Mouse (Mus musculus): ENCODE results near the gene Coa4. TPM values are rescaled to one million over a fixed set of nuclear protein-coding genes. Genes with fewer than 3 reads are reported as not detected.

The Coa4 gene
- polyA plus RNA-seq, 1 experiment: 14.6 TPM

GRCm38 (mm10) chr7:100511602-100512001 lies 25.3 kb upstream of the Coa4 start:
- Histone ChIP-seq H3K27me3 (ENCODE audit: control insufficient read depth, insufficient read depth, low read length, poor library complexity, severe bottlenecking) (no peaks in the 10 kb centered on the region), H3K9ac (ENCODE audit: low read depth, poor library complexity, severe bottlenecking) (no peak overlapping the region), H3K36me3 (ENCODE audit: control insufficient read depth, insufficient read depth, low read length, poor library complexity, severe bottlenecking) (no peaks in the 10 kb centered on the region), H3K4me1 (ENCODE audit: control insufficient read depth, insufficient read depth, low read length) (peaks cover 1% of the 10 kb centered on the region), H3K27ac (ENCODE audit: insufficient read depth, low read length) (no peak overlapping the region), H3K4me3 (ENCODE audit: low read depth, low read length) (0 out of 2 replicates have a peak overlapping the region, but pooled peaks have one; percentile 10), H3K9me3 (replicated peaks; ENCODE audit: control insufficient read depth, insufficient read depth, low read length, poor library complexity, severe bottlenecking) (no peaks in the 10 kb centered on the region)
- TF ChIP-seq EP300 (IDR thresholded peaks at IDR 0.05; ENCODE audit: insufficient read depth, low read depth, low read length) (no peak), POLR2A (IDR thresholded peaks at IDR 0.05; ENCODE audit: insufficient read depth, low read length) (no peak)

- H3K27me3 ChIP-seq (ENCODE audit: control insufficient read depth, insufficient read depth, low read length, poor library complexity, severe bottlenecking): no peaks in the 10 kb centered on the region
- H3K36me3 ChIP-seq (ENCODE audit: control insufficient read depth, insufficient read depth, low read length, poor library complexity, severe bottlenecking): no peaks in the 10 kb centered on the region
- H3K4me1 ChIP-seq (ENCODE audit: control insufficient read depth, insufficient read depth, low read length): no peaks in the 10 kb centered on the region
- H3K27ac ChIP-seq (ENCODE audit: insufficient read depth, low read length): no peak within 1 kb of the TSS
- no peak within 1 kb of the TSS for H3K4me3 ChIP-seq (ENCODE audit: low read depth, low read length)
- no peaks in the 10 kb centered on the region for H3K9me3 ChIP-seq (replicated peaks; ENCODE audit: control insufficient read depth, insufficient read depth, low read length, poor library complexity, severe bottlenecking)
- TF ChIP-seq CTCF (IDR thresholded peaks at IDR 0.05; ENCODE audit: low read depth, low read length): no peak
- TF ChIP-seq POLR2A (IDR thresholded peaks at IDR 0.05; ENCODE audit: insufficient read depth, low read length): no peak
- no peak for TF ChIP-seq EP300 (IDR thresholded peaks at IDR 0.05; ENCODE audit: insufficient read depth, low read depth, low read length)
- H3K9ac ChIP-seq (ENCODE audit: low read depth, poor library complexity, severe bottlenecking): no peak within 1 kb of the TSS
Observed at GRCm38 (mm10) chr7:100514573-100514972, 22.3 kb upstream of the Coa4 start, which contains the start of gene Dnajb13. TSS of gene Dnajb13 (minus strand) at chr7:100514960.

- Histone ChIP-seq H3K9ac (ENCODE audit: low read depth, poor library complexity, severe bottlenecking) (no peak overlapping the region), H3K4me1 (ENCODE audit: control insufficient read depth, insufficient read depth, low read length) (no peaks in the 10 kb centered on the region), H3K9me3 (replicated peaks; ENCODE audit: control insufficient read depth, insufficient read depth, low read length, poor library complexity, severe bottlenecking) (no peaks in the 10 kb centered on the region), H3K27me3 (ENCODE audit: control insufficient read depth, insufficient read depth, low read length, poor library complexity, severe bottlenecking) (no peaks in the 10 kb centered on the region), H3K36me3 (ENCODE audit: control insufficient read depth, insufficient read depth, low read length, poor library complexity, severe bottlenecking) (no peaks in the 10 kb centered on the region), H3K27ac (ENCODE audit: insufficient read depth, low read length) (no peak overlapping the region), H3K4me3 (ENCODE audit: low read depth, low read length) (no peak overlapping the region)
- TF ChIP-seq EP300 (IDR thresholded peaks at IDR 0.05; ENCODE audit: insufficient read depth, low read depth, low read length): no peak
- TF ChIP-seq CTCF (IDR thresholded peaks at IDR 0.05; ENCODE audit: low read depth, low read length): no peak
- no peak for TF ChIP-seq POLR2A (IDR thresholded peaks at IDR 0.05; ENCODE audit: insufficient read depth, low read length)
Observed at GRCm38 (mm10) chr7:100520204-100520603, 16.7 kb upstream of the Coa4 start.

DNA sequence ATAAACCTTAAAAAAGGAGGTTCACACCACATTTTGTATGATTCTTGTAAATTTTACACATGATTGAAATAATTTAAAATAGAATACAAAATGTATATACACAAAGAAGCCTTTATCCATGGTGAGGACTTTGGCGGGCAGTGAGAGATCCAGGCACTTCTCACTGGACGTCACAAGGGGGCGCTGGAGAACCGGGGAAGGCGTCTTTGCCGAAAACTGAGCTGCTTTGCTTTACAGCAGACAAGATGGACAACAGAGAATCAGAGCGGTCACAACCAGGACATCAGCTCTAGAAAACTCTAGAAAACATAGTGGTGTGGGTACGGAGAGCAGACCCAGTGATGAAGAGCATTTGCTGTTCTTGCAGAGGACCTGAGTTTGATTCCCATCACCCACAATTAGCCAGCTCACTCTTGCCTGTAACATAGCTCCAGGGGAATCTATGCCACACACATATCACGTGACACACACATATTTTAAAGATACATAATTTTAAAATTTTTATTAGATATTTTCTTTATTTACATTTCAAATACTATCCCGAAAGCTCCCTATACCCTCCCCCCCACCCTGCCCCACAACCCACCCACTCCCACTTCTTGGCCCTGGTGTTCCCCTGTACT lies 16.1 kb upstream of the Coa4 start:
- Histone ChIP-seq H3K4me3 (ENCODE audit: low read depth, low read length) (no peak overlapping the region), H3K36me3 (ENCODE audit: control insufficient read depth, insufficient read depth, low read length, poor library complexity, severe bottlenecking) (no peaks in the 10 kb centered on the region), H3K27ac (ENCODE audit: insufficient read depth, low read length) (no peak overlapping the region), H3K9ac (ENCODE audit: low read depth, poor library complexity, severe bottlenecking) (no peak overlapping the region), H3K4me1 (ENCODE audit: control insufficient read depth, insufficient read depth, low read length) (no peaks in the 10 kb centered on the region), H3K27me3 (ENCODE audit: control insufficient read depth, insufficient read depth, low read length, poor library complexity, severe bottlenecking) (no peaks in the 10 kb centered on the region), H3K9me3 (replicated peaks; ENCODE audit: control insufficient read depth, insufficient read depth, low read length, poor library complexity, severe bottlenecking) (no peaks in the 10 kb centered on the region)
- TF ChIP-seq CTCF (IDR thresholded peaks at IDR 0.05; ENCODE audit: low read depth, low read length) (peak; percentile 97), EP300 (IDR thresholded peaks at IDR 0.05; ENCODE audit: insufficient read depth, low read depth, low read length) (no peak), POLR2A (IDR thresholded peaks at IDR 0.05; ENCODE audit: insufficient read depth, low read length) (no peak)

- no peak overlapping the region for H3K4me3 ChIP-seq (ENCODE audit: low read depth, low read length)
- H3K9ac ChIP-seq (ENCODE audit: low read depth, poor library complexity, severe bottlenecking): no peak overlapping the region
- no peaks in the 10 kb centered on the region for H3K9me3 ChIP-seq (replicated peaks; ENCODE audit: control insufficient read depth, insufficient read depth, low read length, poor library complexity, severe bottlenecking)
- no peak overlapping the region for H3K27ac ChIP-seq (ENCODE audit: insufficient read depth, low read length)
- no peaks in the 10 kb centered on the region for H3K36me3 ChIP-seq (ENCODE audit: control insufficient read depth, insufficient read depth, low read length, poor library complexity, severe bottlenecking)
- H3K4me1 ChIP-seq (ENCODE audit: control insufficient read depth, insufficient read depth, low read length): no peaks in the 10 kb centered on the region
- no peaks in the 10 kb centered on the region for H3K27me3 ChIP-seq (ENCODE audit: control insufficient read depth, insufficient read depth, low read length, poor library complexity, severe bottlenecking)
- TF ChIP-seq CTCF (IDR thresholded peaks at IDR 0.05; ENCODE audit: low read depth, low read length) (peak; percentile 17), POLR2A (IDR thresholded peaks at IDR 0.05; ENCODE audit: insufficient read depth, low read length) (no peak)
Observed at GRCm38 (mm10) chr7:100522222-100522621, 14.6 kb upstream of the Coa4 start.

DNA sequence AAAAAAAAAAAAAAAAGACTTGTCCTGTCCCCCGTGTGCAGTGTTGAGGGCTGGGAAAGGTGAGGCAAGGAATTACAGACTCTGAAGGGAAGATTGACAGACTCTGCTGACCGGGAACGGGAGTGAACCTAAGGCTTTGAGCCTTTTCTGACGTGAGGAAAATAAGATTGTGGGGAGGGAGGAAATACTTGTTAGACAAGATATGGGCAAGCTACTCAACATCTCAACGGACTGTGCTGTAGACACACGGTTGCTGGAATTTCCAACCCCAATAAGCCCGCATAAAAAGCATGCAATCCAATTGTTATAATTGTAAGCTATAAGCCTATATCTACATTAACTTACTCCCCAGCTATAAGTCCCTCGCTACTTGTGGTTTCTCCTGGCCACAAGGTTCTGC lies 12.2 kb upstream of the Coa4 start:
- Histone ChIP-seq H3K9me3 (replicated peaks; ENCODE audit: control insufficient read depth, insufficient read depth, low read length, poor library complexity, severe bottlenecking) (no peaks in the 10 kb centered on the region), H3K27me3 (ENCODE audit: control insufficient read depth, insufficient read depth, low read length, poor library complexity, severe bottlenecking) (no peaks in the 10 kb centered on the region), H3K27ac (ENCODE audit: insufficient read depth, low read length) (no peak overlapping the region), H3K9ac (ENCODE audit: low read depth, poor library complexity, severe bottlenecking) (no peak overlapping the region), H3K36me3 (ENCODE audit: control insufficient read depth, insufficient read depth, low read length, poor library complexity, severe bottlenecking) (no peaks in the 10 kb centered on the region), H3K4me1 (ENCODE audit: control insufficient read depth, insufficient read depth, low read length) (no peaks in the 10 kb centered on the region), H3K4me3 (ENCODE audit: low read depth, low read length) (no peak overlapping the region)
- TF ChIP-seq EP300 (IDR thresholded peaks at IDR 0.05; ENCODE audit: insufficient read depth, low read depth, low read length) (no peak), CTCF (IDR thresholded peaks at IDR 0.05; ENCODE audit: low read depth, low read length) (no peak), POLR2A (IDR thresholded peaks at IDR 0.05; ENCODE audit: insufficient read depth, low read length) (no peak)

Measured in ES-Bruce4 (cell line).